Mouse (Mus musculus): Measurements from ENCODE around the gene Tcaim. TPM values are rescaled to one million over a fixed set of nuclear protein-coding genes. Genes with fewer than 3 reads are reported as not detected.
"Not testable (repeated sequence)": the region's sequence is repeated elsewhere in the genome, so short reads cannot be mapped to it uniquely, and the experiment has no call there.

The Tcaim gene
- total and polyA plus RNA-seq, 2 experiments from 2014 or later, result 6.7 to 13.5 TPM

DNA sequence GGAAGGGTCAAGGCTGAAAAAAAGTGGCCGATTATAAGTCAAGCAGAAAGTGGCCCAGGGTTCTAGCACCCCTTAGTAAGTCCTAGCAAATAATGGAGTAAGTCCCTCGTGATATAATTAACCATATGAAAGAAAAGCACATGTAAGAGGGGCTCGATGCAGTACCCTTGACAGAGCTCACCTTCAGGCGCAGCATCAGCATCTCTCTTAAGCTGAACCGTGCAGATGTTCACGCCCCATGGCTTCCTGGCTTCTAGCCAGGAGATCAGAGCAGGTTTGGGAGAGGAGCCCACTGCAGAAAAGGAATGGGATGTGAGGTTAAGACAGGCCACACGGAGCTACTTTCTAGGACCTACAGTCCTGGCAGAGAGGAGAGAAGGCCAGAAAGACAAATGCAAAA lies 49.2 kb downstream of the Tcaim start:
- H3K27ac ChIP-seq, result no peak overlapping the region
- peaks cover 76% of the 10 kb centered on the region for H3K36me3 ChIP-seq (ENCODE audit: insufficient read depth, low read length)
- H3K4me2 ChIP-seq (ENCODE audit: low read depth, low read length), result no peak overlapping the region
- H3K4me3 ChIP-seq (ENCODE audit: low read length), result no peak overlapping the region
- H3K9me3 ChIP-seq (ENCODE audit: low read length), result no peaks in the 10 kb centered on the region
- ATAC-seq (no peak), DNase-seq (ENCODE audit: low spot score) (no peak)
- H3K9ac ChIP-seq (replicated peaks; ENCODE audit: low read length), result no peak overlapping the region
- no peak for TF ChIP-seq CTCF (IDR thresholded peaks at IDR 0.05; ENCODE audit: low read depth)
- no peaks in the 10 kb centered on the region for H3K27me3 ChIP-seq (ENCODE audit: insufficient read depth, low read length)
- WGBS, result 87% methylated on average over 7 of the region's 7 CpGs
- H3K4me1 ChIP-seq (ENCODE audit: insufficient read depth, low read length), result no peaks in the 10 kb centered on the region

DNA sequence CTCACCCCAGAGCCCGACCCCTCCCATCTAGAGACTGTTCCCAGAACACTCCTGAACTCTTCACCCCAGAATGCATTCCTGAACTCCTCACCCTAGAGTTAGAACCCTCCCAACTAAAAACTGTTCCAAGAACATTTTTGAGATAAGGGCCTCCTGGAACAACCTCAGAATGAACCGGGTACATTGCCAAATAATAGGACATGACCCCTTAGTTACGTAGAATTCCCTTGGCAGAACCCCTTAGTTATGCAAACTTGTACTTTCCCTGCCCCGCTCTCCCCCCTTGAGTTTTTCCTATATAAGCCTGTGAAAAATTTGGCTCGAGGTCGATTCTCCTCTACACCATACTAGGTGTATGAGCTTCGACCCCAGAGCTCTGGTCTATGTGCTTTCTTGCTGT lies 49.8 kb downstream of the Tcaim start:
- peaks cover 75% of the 10 kb centered on the region for H3K36me3 ChIP-seq (ENCODE audit: insufficient read depth, low read length)
- H3K4me2 ChIP-seq (ENCODE audit: low read depth, low read length); H3K4me1 ChIP-seq (ENCODE audit: insufficient read depth, low read length); ATAC-seq; H3K9ac ChIP-seq (replicated peaks; ENCODE audit: low read length); H3K9me3 ChIP-seq (ENCODE audit: low read length); H3K27me3 ChIP-seq (ENCODE audit: insufficient read depth, low read length); DNase-seq (ENCODE audit: low spot score); H3K27ac ChIP-seq; H3K4me3 ChIP-seq (ENCODE audit: low read length): not testable (repeated sequence)
- 87% methylated on average over 2 of the region's 7 CpGs for WGBS

DNA sequence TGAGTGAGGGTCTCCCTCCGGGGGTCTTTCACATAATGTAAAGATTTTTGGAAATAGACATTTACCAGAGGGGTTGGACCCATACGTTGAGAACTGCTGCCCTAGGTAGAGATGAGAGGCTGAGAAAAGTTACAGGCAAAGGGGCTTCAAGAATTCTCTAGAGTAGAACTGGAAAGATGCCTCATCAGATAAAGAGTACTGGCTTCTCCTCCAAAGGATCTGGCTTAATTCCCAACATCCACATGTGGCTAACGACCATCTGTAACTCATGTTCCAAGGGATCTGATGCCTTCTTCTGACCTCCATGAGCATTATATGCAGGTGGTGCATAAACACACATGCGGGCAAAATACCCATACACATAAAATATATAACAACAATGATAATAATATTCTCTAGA lies 50.3 kb downstream of the Tcaim start:
- H3K36me3 ChIP-seq (ENCODE audit: insufficient read depth, low read length), result peaks cover 76% of the 10 kb centered on the region
- no peak overlapping the region for H3K9ac ChIP-seq (replicated peaks; ENCODE audit: low read length)
- H3K4me2 ChIP-seq (ENCODE audit: low read depth, low read length), result no peak overlapping the region
- no peaks in the 10 kb centered on the region for H3K27me3 ChIP-seq (ENCODE audit: insufficient read depth, low read length)
- H3K27ac ChIP-seq, result no peak overlapping the region
- 93% methylated on average over 4 of the region's 4 CpGs for WGBS
- DNase-seq (ENCODE audit: low spot score) (no peak), ATAC-seq (no peak)
- no peak for TF ChIP-seq CTCF (IDR thresholded peaks at IDR 0.05; ENCODE audit: low read depth)
- no peak overlapping the region for H3K4me3 ChIP-seq (ENCODE audit: low read length)
- no peaks in the 10 kb centered on the region for H3K4me1 ChIP-seq (ENCODE audit: insufficient read depth, low read length)
- H3K9me3 ChIP-seq (ENCODE audit: low read length), result no peaks in the 10 kb centered on the region

- H3K27me3 ChIP-seq (ENCODE audit: insufficient read depth, low read length), result no peaks in the 10 kb centered on the region
- no peak for TF ChIP-seq CTCF (IDR thresholded peaks at IDR 0.05; ENCODE audit: low read depth)
- no peak for DNase-seq (ENCODE audit: low spot score)
Measured at GRCm38 (mm10) chr9:122856716-122857115, 51.4 kb downstream of the Tcaim start.

DNA sequence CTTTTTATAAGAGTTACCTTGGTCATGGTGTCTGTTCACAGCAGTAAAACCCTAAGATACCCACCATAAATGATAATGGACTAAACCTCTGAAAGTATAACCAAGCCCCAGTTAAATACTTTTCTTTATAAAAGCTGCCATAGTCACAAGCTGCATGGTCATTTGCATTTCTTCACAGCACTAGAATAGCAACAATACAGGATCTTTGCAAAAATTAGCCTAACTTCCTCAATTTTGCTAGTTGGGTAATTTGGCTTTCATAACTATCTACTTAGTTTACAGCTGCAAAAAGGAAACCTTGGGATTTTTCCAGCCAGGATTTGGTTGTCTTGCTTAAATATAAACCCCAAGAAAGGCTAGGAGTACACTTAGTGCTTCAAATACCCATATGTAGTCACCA lies 55.4 kb downstream of the Tcaim start:
- TF ChIP-seq CTCF (IDR thresholded peaks at IDR 0.05; ENCODE audit: low read depth), result no peak
- Histone ChIP-seq H3K4me2 (ENCODE audit: low read depth, low read length) (no peak overlapping the region), H3K27me3 (ENCODE audit: insufficient read depth, low read length) (no peaks in the 10 kb centered on the region), H3K9ac (replicated peaks; ENCODE audit: low read length) (no peak overlapping the region), H3K27ac (no peak overlapping the region), H3K4me3 (ENCODE audit: low read length) (no peak overlapping the region), H3K9me3 (ENCODE audit: low read length) (no peaks in the 10 kb centered on the region), H3K4me1 (ENCODE audit: insufficient read depth, low read length) (peaks cover 8% of the 10 kb centered on the region), H3K36me3 (ENCODE audit: insufficient read depth, low read length) (peaks cover 57% of the 10 kb centered on the region)
- no peak for DNase-seq (ENCODE audit: low spot score)
- no peak for ATAC-seq

More at GRCm38 (mm10) chr9:122856716-122857115, 51.4 kb downstream of the Tcaim start:
- no peak overlapping the region for H3K4me3 ChIP-seq (ENCODE audit: low read length)
- no peaks in the 10 kb centered on the region for H3K9me3 ChIP-seq (ENCODE audit: low read length)
- no peak overlapping the region for H3K9ac ChIP-seq (replicated peaks; ENCODE audit: low read length)
- WGBS, result 97% methylated on average over 3 of the region's 3 CpGs
- H3K4me2 ChIP-seq (ENCODE audit: low read depth, low read length), result no peak overlapping the region
- no peaks in the 10 kb centered on the region for H3K4me1 ChIP-seq (ENCODE audit: insufficient read depth, low read length)
- H3K27ac ChIP-seq, result no peak overlapping the region
- H3K36me3 ChIP-seq (ENCODE audit: insufficient read depth, low read length), result peaks cover 85% of the 10 kb centered on the region
- no peak for ATAC-seq

DNA sequence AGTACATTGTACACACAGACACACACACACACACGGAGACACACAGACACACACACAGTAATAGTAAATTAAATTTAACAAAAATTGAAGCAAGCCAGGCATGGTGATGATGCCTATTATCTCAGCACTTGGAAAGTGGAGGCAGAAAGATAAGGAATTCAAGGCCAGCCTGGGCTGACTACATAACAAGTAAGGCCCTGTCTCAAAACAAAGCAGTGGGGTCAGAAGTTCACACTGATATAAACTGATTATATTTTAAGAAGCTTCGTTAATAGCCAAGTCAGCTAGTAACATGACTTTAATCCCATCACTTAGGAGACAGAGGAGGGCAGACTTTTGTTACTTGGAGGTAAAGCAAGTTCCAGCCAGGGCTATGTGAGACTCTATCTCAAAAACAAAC lies 58.4 kb downstream of the Tcaim start:
- H3K4me2 ChIP-seq (ENCODE audit: low read depth, low read length), result no peak overlapping the region

DNA sequence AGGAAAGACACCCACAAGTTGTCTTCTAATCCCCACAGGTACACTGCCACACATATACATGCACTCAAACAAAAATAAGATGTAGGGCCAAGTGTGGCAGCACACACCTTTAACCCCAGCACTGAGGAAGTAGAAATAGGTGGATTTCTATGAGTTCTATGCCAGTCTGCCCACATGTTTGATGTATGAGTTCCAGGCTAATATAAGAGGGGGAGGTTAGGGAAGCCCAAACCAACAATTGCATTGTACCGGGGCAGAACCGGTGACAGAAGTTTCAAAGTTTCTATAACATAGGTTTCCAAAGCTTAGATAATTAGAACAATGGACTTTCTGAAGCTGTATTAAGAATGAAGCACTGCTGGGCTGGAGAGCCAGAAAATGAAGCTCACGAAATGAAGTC lies 59.5 kb downstream of the Tcaim start:
- ATAC-seq, result no peak
- H3K27ac ChIP-seq, result no peak overlapping the region

More for the DNA sequence above, 58.4 kb downstream of the Tcaim start:
- Histone ChIP-seq H3K36me3 (ENCODE audit: insufficient read depth, low read length) (peaks cover 30% of the 10 kb centered on the region), H3K4me1 (ENCODE audit: insufficient read depth, low read length) (peaks cover 8% of the 10 kb centered on the region), H3K4me3 (ENCODE audit: low read length) (no peak overlapping the region), H3K27me3 (ENCODE audit: insufficient read depth, low read length) (no peaks in the 10 kb centered on the region), H3K27ac (no peak overlapping the region), H3K9ac (replicated peaks; ENCODE audit: low read length) (no peak overlapping the region), H3K9me3 (ENCODE audit: low read length) (no peaks in the 10 kb centered on the region)
- TF ChIP-seq CTCF (IDR thresholded peaks at IDR 0.05; ENCODE audit: low read depth), result no peak
- 86% methylated on average over 2 of the region's 2 CpGs for WGBS
- no peak for DNase-seq (ENCODE audit: low spot score)
- ATAC-seq, result no peak

More for the DNA sequence above, 59.5 kb downstream of the Tcaim start:
- H3K4me3 ChIP-seq (ENCODE audit: low read length), result peak overlapping the region; percentile 75
- H3K27me3 ChIP-seq (ENCODE audit: insufficient read depth, low read length), result no peaks in the 10 kb centered on the region
- peaks cover 8% of the 10 kb centered on the region for H3K4me1 ChIP-seq (ENCODE audit: insufficient read depth, low read length)
- H3K36me3 ChIP-seq (ENCODE audit: insufficient read depth, low read length), result peaks cover 19% of the 10 kb centered on the region
- peak overlapping the region; percentile 69 for H3K9ac ChIP-seq (replicated peaks; ENCODE audit: low read length)
- WGBS, result 59% methylated on average over 3 of the region's 3 CpGs
- H3K4me2 ChIP-seq (ENCODE audit: low read depth, low read length), result peak overlapping the region; percentile 71
- no peaks in the 10 kb centered on the region for H3K9me3 ChIP-seq (ENCODE audit: low read length)
- no peak for DNase-seq (ENCODE audit: low spot score)
- TF ChIP-seq CTCF (IDR thresholded peaks at IDR 0.05; ENCODE audit: low read depth), result no peak

Measured in hindbrain, postnatal 0 days (tissue).